Mouse (Mus musculus) gastrocnemius, postnatal 14 days (tissue): ENCODE measurements at regions not wholly inside any gene's neighbourhood (a gene's known extent, or its start where the extent isn't known, plus 50 kb on each side); places are given as distances from the start of the nearest gene placed in this dataset.

ENCODE experiments used
- DNase-seq: peaks from one replicate; pipeline ENCODE4 v3.0.0; 2021; ENCODE audit warnings: mixed read lengths
- intact Hi-C: fragments of 180-260 bp; cut with DNase I; formaldehyde crosslinking; loops from one replicate; pipeline ENCODE4 v1.15.1; 2025; ENCODE audit warnings: low total_unique reads

- intact Hi-C loops: no loop called here
- no peak for DNase-seq
Measured at GRCm38 (mm10) chr16:55698489-55698892, 140.2 kb downstream of the Nfkbiz start.

- intact Hi-C loops: no loop called here
- no peak for DNase-seq
Measured at GRCm38 (mm10) chr16:55691069-55691468, 147.6 kb downstream of the Nfkbiz start.

GRCm38 (mm10) chr16:55663946-55664345 is 174.8 kb downstream of the Nfkbiz start:
- no peak for DNase-seq
- intact Hi-C loops: no loop called here

- DNase-seq: no peak
- intact Hi-C loops: no loop called here
Measured at GRCm38 (mm10) chr16:55636667-55637450, 201.8 kb downstream of the Nfkbiz start.

- intact Hi-C loops: no loop called here
- DNase-seq: no peak
Measured at GRCm38 (mm10) chr16:55636224-55636623, 202.5 kb downstream of the Nfkbiz start.

- DNase-seq: no peak
- intact Hi-C loops: no loop called here
Measured at GRCm38 (mm10) chr16:55634691-55635090, 204.0 kb downstream of the Nfkbiz start.

GRCm38 (mm10) chr16:55632220-55632619 is 206.5 kb downstream of the Nfkbiz start:
- no peak for DNase-seq
- intact Hi-C loops: no loop called here

- DNase-seq: no peak
- intact Hi-C loops: no loop called here
Measured at GRCm38 (mm10) chr16:55631637-55632036, 207.1 kb downstream of the Nfkbiz start.

- no peak for DNase-seq
- intact Hi-C loops: no loop called here
Measured at GRCm38 (mm10) chr16:55631048-55631447, 207.7 kb downstream of the Nfkbiz start.

GRCm38 (mm10) chr16:55627531-55627930 is 211.2 kb downstream of the Nfkbiz start:
- no peak for DNase-seq
- intact Hi-C loops: no loop called here

GRCm38 (mm10) chr16:55623422-55623821 is 215.3 kb downstream of the Nfkbiz start:
- intact Hi-C loops: no loop called here
- no peak for DNase-seq

- intact Hi-C loops: no loop called here
- DNase-seq: no peak
Measured at GRCm38 (mm10) chr16:55619731-55620130, 219.0 kb downstream of the Nfkbiz start.

GRCm38 (mm10) chr16:55617958-55618357 is 220.7 kb downstream of the Nfkbiz start:
- intact Hi-C loops: no loop called here

GRCm38 (mm10) chr16:55617506-55617905 is 221.2 kb downstream of the Nfkbiz start:
- intact Hi-C loops: no loop called here
- no peak for DNase-seq

More at GRCm38 (mm10) chr16:55617958-55618357, 220.7 kb downstream of the Nfkbiz start:
- DNase-seq: no peak

GRCm38 (mm10) chr16:55616408-55617120 is 222.1 kb downstream of the Nfkbiz start:
- DNase-seq: no peak
- intact Hi-C loops: no loop called here

- intact Hi-C loops: no loop called here
- DNase-seq: no peak
Measured at GRCm38 (mm10) chr16:55612873-55613272, 225.8 kb downstream of the Nfkbiz start.

GRCm38 (mm10) chr16:55612001-55612400 is 226.7 kb downstream of the Nfkbiz start:
- intact Hi-C loops: no loop called here
- DNase-seq: no peak

GRCm38 (mm10) chr16:55611172-55611571 is 227.5 kb downstream of the Nfkbiz start:
- DNase-seq: no peak
- intact Hi-C loops: no loop called here

- intact Hi-C loops: no loop called here
- DNase-seq: no peak
Measured at GRCm38 (mm10) chr16:55608361-55608760, 230.3 kb downstream of the Nfkbiz start.

GRCm38 (mm10) chr16:55606447-55607239 is 232.1 kb downstream of the Nfkbiz start:
- DNase-seq: no peak
- intact Hi-C loops: no loop called here
